Mouse (Mus musculus): ENCODE measurements at regions not wholly inside any gene's neighbourhood (a gene's known extent, or its start where the extent isn't known, plus 50 kb on each side); places are given as distances from the start of the nearest gene placed in this dataset.
A peak's percentile ranks its signal among the peaks of the same experiment; 100 is the strongest.

DNA sequence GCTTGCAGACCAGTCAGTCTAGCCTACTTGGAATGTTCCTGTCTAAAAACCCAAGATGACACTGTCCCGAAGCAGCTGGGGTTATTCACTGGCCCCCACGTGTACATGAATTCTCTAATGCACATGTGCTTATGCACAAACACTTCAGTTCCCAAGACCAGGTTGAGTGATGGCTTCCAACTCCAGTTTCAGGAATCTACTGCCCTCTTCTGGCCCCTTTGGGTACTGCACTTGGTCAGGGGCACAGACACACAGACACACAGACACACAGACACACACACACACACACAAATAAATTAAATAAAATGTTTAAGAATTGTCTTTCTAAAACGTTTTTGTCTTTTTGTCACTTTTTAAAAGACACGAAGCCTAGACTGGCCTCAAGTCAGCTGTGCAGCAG is 87.5 kb upstream of the Map4k3 start:
- TF ChIP-seq SMC3 (IDR thresholded peaks at IDR 0.05; ENCODE audit: low read depth, low read length) = peak; percentile 78
- TF ChIP-seq ZC3H11A (IDR thresholded peaks at IDR 0.05; ENCODE audit: low read depth, low read length) = peak; percentile 84
- no peak for TF ChIP-seq GATA1 (IDR thresholded peaks at IDR 0.05; ENCODE audit: low read depth, low read length)
- peak; percentile 76 for TF ChIP-seq RAD21 (IDR thresholded peaks at IDR 0.05; ENCODE audit: low read depth, low read length)
- no peak for TF ChIP-seq NRF1 (IDR thresholded peaks at IDR 0.05; ENCODE audit: insufficient read depth, low read depth, low read length, poor library complexity, severe bottlenecking)
- peak; percentile 64 to 71 (median 69) for TF ChIP-seq CTCF (IDR thresholded peaks at IDR 0.05 in 2 of 3, conservative IDR thresholded peaks at IDR 0.05 in 1 of 3; ENCODE audit: control insufficient read depth in 1 of 3, insufficient read depth in 1 of 3, low read depth in 2 of 3, low read length in 3 of 3, poor library complexity in 1 of 3, severe bottlenecking in 1 of 3)
- no peak for TF ChIP-seq ELF1 (IDR thresholded peaks at IDR 0.05; ENCODE audit: low read depth, low read length)
- Histone ChIP-seq H3K9ac (ENCODE audit: control insufficient read depth, low read depth, low read length, poor library complexity, severe bottlenecking) (no peak overlapping the region), H3K79me2 (ENCODE audit: control insufficient read depth, insufficient read depth, low read length, poor library complexity) (no peaks in the 10 kb centered on the region), H3K27me3 (ENCODE audit: control insufficient read depth in 1 of 2, insufficient read depth in 2 of 2, low read length in 2 of 2) (no peaks in the 10 kb centered on the region), H3K4me3 (ENCODE audit: control insufficient read depth in 1 of 2, insufficient read depth in 1 of 2, low read depth in 2 of 2, low read length in 2 of 2) (no peak overlapping the region), H3K4me1 (ENCODE audit: control insufficient read depth in 1 of 2, insufficient read depth in 2 of 2, low read length in 2 of 2) (no peaks in the 10 kb centered on the region; a peak in 1 of 4 replicates), H3K27ac (ENCODE audit: control insufficient read depth, low read depth, low read length) (no peak overlapping the region), H3K9me3 (replicated peaks; ENCODE audit: insufficient read depth, low read length) (no peaks in the 10 kb centered on the region), H3K36me3 (ENCODE audit: control insufficient read depth in 1 of 2, insufficient read depth in 2 of 2, low read length in 2 of 2) (no peaks in the 10 kb centered on the region)
- peak; percentile 62 for DNase-seq (ENCODE audit: low read depth, low spot score)

DNA sequence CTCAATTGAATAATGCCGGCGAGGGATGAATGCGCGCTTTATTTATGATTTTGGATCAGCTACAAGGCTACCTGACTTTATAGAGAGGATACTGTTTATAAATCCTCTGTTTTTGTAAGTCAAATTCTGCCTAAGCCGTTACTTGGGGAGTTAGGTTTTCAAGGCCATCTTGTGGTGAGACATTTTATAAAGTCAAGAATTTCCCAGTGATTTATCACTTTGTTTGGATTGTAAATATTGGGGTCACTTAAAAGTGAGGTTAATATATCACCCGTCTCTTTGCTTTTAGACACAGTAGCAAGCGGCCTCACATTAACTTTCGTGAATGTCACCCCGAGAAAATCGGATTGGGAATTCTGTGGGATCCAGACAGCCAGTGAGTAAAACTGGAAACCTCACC is 84.9 kb upstream of the Map4k3 start:
- TF ChIP-seq ZMIZ1 (IDR thresholded peaks at IDR 0.05; ENCODE audit: low read depth, low read length) (no peak), POLR2AphosphoS2 (IDR thresholded peaks at IDR 0.05; ENCODE audit: low read length) (no peak), GABPA (IDR thresholded peaks at IDR 0.05; ENCODE audit: low read depth, low read length) (no peak), ZKSCAN1 (IDR thresholded peaks at IDR 0.05; ENCODE audit: low read depth, low read length) (no peak), ZC3H11A (IDR thresholded peaks at IDR 0.05; ENCODE audit: low read depth, low read length) (no peak)
- Histone ChIP-seq H3K27ac (ENCODE audit: control insufficient read depth, low read depth, low read length) (no peak overlapping the region), H3K9me3 (replicated peaks; ENCODE audit: insufficient read depth, low read length) (no peaks in the 10 kb centered on the region), H3K36me3 (ENCODE audit: control insufficient read depth in 1 of 2, insufficient read depth in 2 of 2, low read length in 2 of 2) (no peaks in the 10 kb centered on the region), H3K79me2 (ENCODE audit: control insufficient read depth, insufficient read depth, low read length, poor library complexity) (no peaks in the 10 kb centered on the region), H3K9ac (ENCODE audit: control insufficient read depth, low read depth, low read length, poor library complexity, severe bottlenecking) (no peak overlapping the region), H3K27me3 (ENCODE audit: control insufficient read depth in 1 of 2, insufficient read depth in 2 of 2, low read length in 2 of 2) (no peaks in the 10 kb centered on the region; a peak in 1 of 4 replicates), H3K4me3 (ENCODE audit: control insufficient read depth in 1 of 2, insufficient read depth in 1 of 2, low read depth in 2 of 2, low read length in 2 of 2) (no peak overlapping the region), H3K4me1 (ENCODE audit: control insufficient read depth in 1 of 2, insufficient read depth in 2 of 2, low read length in 2 of 2) (no peaks in the 10 kb centered on the region; a peak in 1 of 4 replicates)
- DNase-seq (ENCODE audit: low read depth, low spot score) = no peak

GRCm38 (mm10) chr17:80809275-80809674 is 81.0 kb upstream of the Map4k3 start:
- Histone ChIP-seq H3K27ac (ENCODE audit: control insufficient read depth, low read depth, low read length) (no peak overlapping the region), H3K4me3 (ENCODE audit: control insufficient read depth in 1 of 2, insufficient read depth in 1 of 2, low read depth in 2 of 2, low read length in 2 of 2) (no peak overlapping the region), H3K9me3 (replicated peaks; ENCODE audit: insufficient read depth, low read length) (no peaks in the 10 kb centered on the region), H3K4me1 (ENCODE audit: control insufficient read depth in 1 of 2, insufficient read depth in 2 of 2, low read length in 2 of 2) (no peaks in the 10 kb centered on the region), H3K79me2 (ENCODE audit: control insufficient read depth, insufficient read depth, low read length, poor library complexity) (no peaks in the 10 kb centered on the region), H3K36me3 (ENCODE audit: control insufficient read depth in 1 of 2, insufficient read depth in 2 of 2, low read length in 2 of 2) (no peaks in the 10 kb centered on the region), H3K27me3 (ENCODE audit: control insufficient read depth in 1 of 2, insufficient read depth in 2 of 2, low read length in 2 of 2) (no peaks in the 10 kb centered on the region; a peak in 1 of 4 replicates), H3K9ac (ENCODE audit: control insufficient read depth, low read depth, low read length, poor library complexity, severe bottlenecking) (no peak overlapping the region)
- DNase-seq (ENCODE audit: low read depth, low spot score) = no peak
- TF ChIP-seq MXI1 (IDR thresholded peaks at IDR 0.05; ENCODE audit: low read depth, low read length) (no peak), NELFE (IDR thresholded peaks at IDR 0.05; ENCODE audit: low read depth, low read length) (no peak), BHLHE40 (IDR thresholded peaks at IDR 0.05; ENCODE audit: borderline replicate concordance, low read depth, low read length) (no peak), SMC3 (IDR thresholded peaks at IDR 0.05; ENCODE audit: low read depth, low read length) (no peak), CTCF (IDR thresholded peaks at IDR 0.05 in 2 of 3, conservative IDR thresholded peaks at IDR 0.05 in 1 of 3; ENCODE audit: control insufficient read depth in 1 of 3, insufficient read depth in 1 of 3, low read depth in 2 of 3, low read length in 3 of 3, poor library complexity in 1 of 3, severe bottlenecking in 1 of 3) (no peak), MAZ (IDR thresholded peaks at IDR 0.05; ENCODE audit: low read depth, low read length) (no peak), ETS1 (IDR thresholded peaks at IDR 0.05; ENCODE audit: low read depth, low read length) (no peak), USF2 (IDR thresholded peaks at IDR 0.05; ENCODE audit: borderline replicate concordance in 1 of 2, insufficient read depth in 1 of 2, low read depth in 1 of 2, low read length in 2 of 2) (no peak), TBP (IDR thresholded peaks at IDR 0.05; ENCODE audit: low read depth, low read length) (no peak), HCFC1 (IDR thresholded peaks at IDR 0.05; ENCODE audit: low read depth, low read length) (no peak)

Data from MEL (cell line).